Mouse (Mus musculus) lung, embryonic 14.5 days (tissue): ENCODE measurements at regions not wholly inside any gene's neighbourhood (a gene's known extent, or its start where the extent isn't known, plus 50 kb on each side); places are given as distances from the start of the nearest gene placed in this dataset.
A peak's percentile ranks its signal among the peaks of the same experiment; 100 is the strongest.

Experiments
- ATAC-seq: fragments of 200-750 bp; cut with Nextera tagmentation; 2 replicates; pipeline ENCODE4 v1.8.0; 2017; ENCODE audit warnings: mild to moderate bottlenecking, moderate TSS enrichment, moderate library complexity; ENCODE audit not compliant: insufficient read depth
- DNase-seq: peaks from one replicate; pipeline ENCODE4 v3.0.0-alpha.2; 2015
- H3K27ac ChIP-seq: fragments of 300-500 bp; sonication (generic); 2 replicates; pipeline ENCODE4 v1.5.1; 2014; ENCODE audit warnings: low read depth, mild to moderate bottlenecking, moderate library complexity
- H3K27me3 ChIP-seq: fragments of 300-500 bp; sonication (generic); 2 replicates; pipeline ENCODE4 v1.6.1; 2014; ENCODE audit warnings: low read length, control low read depth; ENCODE audit not compliant: insufficient read depth
- H3K36me3 ChIP-seq: fragments of 300-500 bp; sonication (generic); 2 replicates; pipeline ENCODE4 v1.6.1; 2014; ENCODE audit warnings: control low read depth; ENCODE audit not compliant: insufficient read depth
- H3K4me1 ChIP-seq: fragments of 300-500 bp; sonication (generic); 2 replicates; pipeline ENCODE4 v1.6.1; 2014; ENCODE audit warnings: antibody characterized with exemption, control low read depth; ENCODE audit not compliant: insufficient read depth
- H3K4me2 ChIP-seq: fragments of 300-500 bp; sonication (generic); 2 replicates; pipeline ENCODE4 v1.6.1; 2014; ENCODE audit warnings: mild to moderate bottlenecking
- H3K4me3 ChIP-seq: fragments of 300-500 bp; sonication (generic); 2 replicates; pipeline ENCODE4 v1.5.1; 2014; ENCODE audit warnings: low read depth, low read length
- H3K9ac ChIP-seq: fragments of 300-500 bp; sonication (generic); 2 replicates; pipeline ENCODE4 v1.6.1; 2014
- H3K9me3 ChIP-seq: fragments of 300-500 bp; sonication (generic); 2 replicates; pipeline ENCODE4 v1.6.1; 2016; ENCODE audit warnings: low read depth, low read length, control low read depth
- CTCF ChIP-seq: IDR thresholded peaks from 2 replicates; pipeline ENCODE4 v1.5.1; 2016; ENCODE audit warnings: antibody characterized with exemption, low read depth
- WGBS: fragments of 180-500 bp; shearing (Covaris S2); extraction: QIAGEN DNeasy Blood & Tissue Kit; methylation state at CpG from one replicate; pipeline ENCODE4 v1.1.7; 2014; 5-methylcytosine and 5-hydroxymethylcytosine counted together

DNA sequence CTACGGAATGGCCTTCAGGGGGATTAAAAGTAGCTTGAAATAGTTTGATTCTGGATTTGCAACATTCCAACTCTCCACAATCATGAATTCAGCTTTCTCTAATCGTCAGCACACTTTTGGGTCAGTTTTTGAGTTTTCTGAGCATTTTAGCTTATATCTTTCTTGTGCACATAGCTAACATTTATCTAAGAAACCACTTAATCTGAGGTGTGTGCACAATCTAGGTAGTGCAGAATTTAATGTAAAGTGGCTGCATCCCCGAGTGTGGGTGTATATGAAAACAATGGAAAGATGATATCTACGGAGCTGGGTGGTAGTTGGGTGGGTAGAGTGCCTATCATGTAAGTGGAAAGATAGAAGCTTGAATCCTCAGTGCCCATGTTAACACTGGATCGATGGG, 570.1 kb downstream of the Adgrl2 start:
- H3K9me3 ChIP-seq: no peaks in the 10 kb centered on the region
- H3K9ac ChIP-seq: no peak overlapping the region
- H3K36me3 ChIP-seq: no peaks in the 10 kb centered on the region
- no peak overlapping the region for H3K4me2 ChIP-seq
- no peak overlapping the region for H3K4me3 ChIP-seq
- no peaks in the 10 kb centered on the region for H3K4me1 ChIP-seq
- DNase-seq: no peak
- no peak for TF ChIP-seq CTCF
- no peak for ATAC-seq
- 88% methylated on average over 5 of the region's 5 CpGs for WGBS
- no peak overlapping the region for H3K27ac ChIP-seq
- H3K27me3 ChIP-seq: no peaks in the 10 kb centered on the region

- no peak for TF ChIP-seq CTCF
- WGBS: 82% methylated on average over 2 of the region's 2 CpGs
- no peak for DNase-seq
Measured at GRCm38 (mm10) chr3:148419462-148420074, 570.8 kb downstream of the Adgrl2 start.

DNA sequence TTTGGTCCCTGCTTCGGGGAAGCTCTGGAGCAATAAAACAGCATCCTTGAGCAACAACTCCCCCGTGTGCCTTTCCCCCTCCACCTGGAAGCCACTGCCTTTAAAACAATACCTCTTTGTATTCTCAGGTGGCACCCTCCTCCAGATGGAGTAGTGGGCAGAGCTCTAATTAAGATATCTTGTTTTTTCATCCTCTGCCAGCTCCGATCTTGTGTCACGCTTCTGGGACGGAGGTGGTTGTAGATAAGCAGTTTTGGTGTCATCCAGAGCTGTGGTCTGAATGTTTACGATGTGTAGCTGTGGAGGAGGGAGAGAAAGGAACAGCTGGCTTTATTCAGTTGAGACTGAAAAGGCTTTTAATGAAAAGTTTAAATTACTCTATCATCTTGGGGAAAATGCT, 572.3 kb downstream of the Adgrl2 start:
- no peaks in the 10 kb centered on the region for H3K9me3 ChIP-seq
- ATAC-seq: peak; percentile 52
- WGBS: 7% methylated on average over 6 of the region's 6 CpGs
- no peaks in the 10 kb centered on the region for H3K4me1 ChIP-seq
- H3K36me3 ChIP-seq: no peaks in the 10 kb centered on the region
- peak; percentile 66 for DNase-seq
- peak overlapping the region; percentile 28; the same call in 1 of the 2 replicates for H3K4me2 ChIP-seq
- no peak overlapping the region for H3K9ac ChIP-seq
- H3K27ac ChIP-seq: no peak overlapping the region
- H3K27me3 ChIP-seq: no peaks in the 10 kb centered on the region
- TF ChIP-seq CTCF: no peak
- no peak overlapping the region for H3K4me3 ChIP-seq

More at GRCm38 (mm10) chr3:148419462-148420074, 570.8 kb downstream of the Adgrl2 start:
- Histone ChIP-seq H3K4me2 (no peak overlapping the region), H3K36me3 (no peaks in the 10 kb centered on the region), H3K27me3 (no peaks in the 10 kb centered on the region), H3K4me3 (no peak overlapping the region), H3K4me1 (no peaks in the 10 kb centered on the region), H3K9me3 (no peaks in the 10 kb centered on the region), H3K27ac (no peak overlapping the region), H3K9ac (no peak overlapping the region)
- ATAC-seq: no peak

DNA sequence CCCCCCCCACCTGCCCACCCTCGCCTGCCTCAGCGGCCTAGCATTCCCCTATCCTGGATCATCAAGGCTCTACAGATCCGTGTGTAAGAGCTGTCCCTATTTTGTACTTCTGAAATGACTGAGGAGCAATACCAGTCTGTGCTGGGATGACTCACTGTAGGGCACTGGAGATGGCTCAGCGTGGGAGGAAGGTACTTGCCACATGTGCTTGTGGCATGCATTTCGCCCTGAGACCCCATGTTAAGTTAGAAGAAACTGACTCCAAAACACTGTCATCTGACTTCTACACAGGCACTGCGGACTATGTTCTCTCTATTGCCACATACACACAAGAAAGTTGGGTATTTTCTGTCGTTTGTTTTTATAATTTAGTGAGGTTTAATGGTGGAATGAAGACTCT, 574.9 kb downstream of the Adgrl2 start:
- no peaks in the 10 kb centered on the region for H3K27me3 ChIP-seq
- no peak overlapping the region for H3K4me2 ChIP-seq
- 83% methylated on average over 7 of the region's 7 CpGs for WGBS
- no peaks in the 10 kb centered on the region for H3K4me1 ChIP-seq
- H3K9me3 ChIP-seq: no peaks in the 10 kb centered on the region
- H3K27ac ChIP-seq: no peak overlapping the region
- TF ChIP-seq CTCF: no peak
- no peak for DNase-seq
- no peaks in the 10 kb centered on the region for H3K36me3 ChIP-seq
- no peak for ATAC-seq
- no peak overlapping the region for H3K4me3 ChIP-seq
- no peak overlapping the region for H3K9ac ChIP-seq

- no peak for TF ChIP-seq CTCF
- no peak overlapping the region for H3K4me3 ChIP-seq
- no peak overlapping the region for H3K4me2 ChIP-seq
- no peaks in the 10 kb centered on the region for H3K4me1 ChIP-seq
- H3K27ac ChIP-seq: no peak overlapping the region
- ATAC-seq: no peak
- DNase-seq: no peak
- no peaks in the 10 kb centered on the region for H3K36me3 ChIP-seq
- WGBS: 59% methylated on average over 1 of the region's 1 CpGs
- no peaks in the 10 kb centered on the region for H3K27me3 ChIP-seq
- no peaks in the 10 kb centered on the region for H3K9me3 ChIP-seq
- H3K9ac ChIP-seq: no peak overlapping the region
Measured at GRCm38 (mm10) chr3:148413027-148413426, 577.3 kb downstream of the Adgrl2 start.

- Histone ChIP-seq H3K36me3 (no peaks in the 10 kb centered on the region), H3K4me3 (no peak overlapping the region), H3K27ac (no peak overlapping the region), H3K9ac (no peak overlapping the region), H3K4me1 (no peaks in the 10 kb centered on the region), H3K4me2 (no peak overlapping the region), H3K9me3 (no peaks in the 10 kb centered on the region), H3K27me3 (no peaks in the 10 kb centered on the region)
- no peak for ATAC-seq
- peak; percentile 29 for DNase-seq
- no peak for TF ChIP-seq CTCF
- WGBS: 85% methylated on average over 1 of the region's 1 CpGs
Measured at GRCm38 (mm10) chr3:148412191-148412590, 578.2 kb downstream of the Adgrl2 start.

- ATAC-seq: no peak
- no peak for DNase-seq
- H3K27me3 ChIP-seq: no peaks in the 10 kb centered on the region
- no peaks in the 10 kb centered on the region for H3K9me3 ChIP-seq
- H3K36me3 ChIP-seq: no peaks in the 10 kb centered on the region
- H3K27ac ChIP-seq: no peak overlapping the region
- no peaks in the 10 kb centered on the region for H3K4me1 ChIP-seq
- no peak overlapping the region for H3K4me3 ChIP-seq
- no peak for TF ChIP-seq CTCF
- H3K4me2 ChIP-seq: no peak overlapping the region
- no peak overlapping the region for H3K9ac ChIP-seq
- WGBS: 49% methylated on average over 7 of the region's 7 CpGs
Measured at GRCm38 (mm10) chr3:148398349-148398748, 592.0 kb downstream of the Adgrl2 start.
